Mouse (Mus musculus) limb, embryonic 13.5 days (tissue): Measurements from ENCODE around the gene Spred2. TPM values are rescaled to one million over a fixed set of nuclear protein-coding genes. Genes with fewer than 3 reads are reported as not detected.

Experiments
- ATAC-seq: fragments of 200-750 bp; cut with Nextera tagmentation; 2 replicates; pipeline ENCODE4 v1.8.0; 2017; ENCODE audit warnings: low read depth, moderate number of reproducible peaks, moderate TSS enrichment; ENCODE audit not compliant: low FRiP score
- H3K27ac ChIP-seq: fragments of 300-500 bp; sonication (generic); 2 replicates; pipeline ENCODE4 v1.5.1; 2015; ENCODE audit warnings: inconsistent platforms, mild to moderate bottlenecking, moderate library complexity
- H3K27me3 ChIP-seq: fragments of 300-500 bp; sonication (generic); 2 replicates; pipeline ENCODE4 v1.6.1; 2015; ENCODE audit warnings: mild to moderate bottlenecking, inconsistent platforms
- H3K36me3 ChIP-seq: fragments of 300-500 bp; sonication (generic); 2 replicates; pipeline ENCODE4 v1.6.1; 2015; ENCODE audit warnings: inconsistent platforms, mild to moderate bottlenecking, moderate library complexity
- H3K4me1 ChIP-seq: fragments of 300-500 bp; sonication (generic); 2 replicates; pipeline ENCODE4 v1.6.1; 2015; ENCODE audit warnings: inconsistent platforms
- H3K4me2 ChIP-seq: fragments of 300-500 bp; sonication (generic); replicated peaks from 2 replicates; pipeline ENCODE4 v1.6.1; 2015; ENCODE audit warnings: inconsistent platforms, mild to moderate bottlenecking, moderate library complexity
- H3K4me3 ChIP-seq: fragments of 300-500 bp; sonication (generic); 2 replicates; pipeline ENCODE4 v1.5.1; 2015; ENCODE audit warnings: moderate library complexity, mild to moderate bottlenecking, inconsistent platforms
- H3K9ac ChIP-seq: fragments of 300-500 bp; sonication (generic); 2 replicates; pipeline ENCODE4 v1.6.1; 2015; ENCODE audit warnings: mild to moderate bottlenecking, inconsistent platforms
- H3K9me3 ChIP-seq: fragments of 300-500 bp; sonication (generic); 2 replicates; pipeline ENCODE4 v1.6.1; 2016; ENCODE audit warnings: inconsistent platforms
- WGBS: fragments of 180-500 bp; shearing (Covaris S2); methylation state at CpG from one replicate; pipeline ENCODE4 v1.1.7; 2015; 5-methylcytosine and 5-hydroxymethylcytosine counted together
- polyA plus RNA-seq: library from polyadenylated mRNA; unstranded; fragments of >200 nt; fragmentation: Nextera tagmentation; extraction: Ambion mirVana; gene quantifications from 2 replicates; pipeline ENCODE4 v1.2.1, GENCODE M21; 2015

Gene Spred2
- polyA plus RNA-seq, 1 experiment from 2014 or later: 9.2 TPM

DNA sequence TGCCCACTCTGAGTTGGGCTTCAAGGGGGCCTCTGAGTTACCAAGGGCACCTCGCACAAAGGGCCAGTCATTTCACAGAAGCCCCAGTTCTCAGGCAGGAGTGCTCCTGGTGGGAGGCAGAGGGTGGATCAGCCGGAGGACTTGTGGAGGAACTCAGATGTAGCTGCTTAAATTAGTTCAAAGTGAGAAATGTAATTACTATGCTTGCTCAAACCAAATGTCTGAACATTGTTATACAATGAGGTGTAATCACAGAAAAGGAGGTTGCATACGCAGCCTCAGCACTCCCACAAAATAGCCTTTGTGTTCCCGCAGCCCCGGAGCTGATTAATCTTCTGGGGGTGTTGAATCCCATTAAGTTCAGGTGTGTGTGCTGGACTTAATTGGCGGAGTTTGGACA is 20.5 kb downstream of the Spred2 start:
- no peak overlapping the region for H3K4me2 ChIP-seq
- WGBS: 76% methylated on average over 6 of the region's 6 CpGs
- H3K9me3 ChIP-seq: no peaks in the 10 kb centered on the region
- H3K4me1 ChIP-seq: peaks cover 45% of the 10 kb centered on the region
- no peak overlapping the region for H3K4me3 ChIP-seq
- no peak overlapping the region for H3K9ac ChIP-seq
- no peak overlapping the region for H3K27ac ChIP-seq
- no peak for ATAC-seq
- H3K27me3 ChIP-seq: no peaks in the 10 kb centered on the region
- H3K36me3 ChIP-seq: peaks cover 17% of the 10 kb centered on the region

DNA sequence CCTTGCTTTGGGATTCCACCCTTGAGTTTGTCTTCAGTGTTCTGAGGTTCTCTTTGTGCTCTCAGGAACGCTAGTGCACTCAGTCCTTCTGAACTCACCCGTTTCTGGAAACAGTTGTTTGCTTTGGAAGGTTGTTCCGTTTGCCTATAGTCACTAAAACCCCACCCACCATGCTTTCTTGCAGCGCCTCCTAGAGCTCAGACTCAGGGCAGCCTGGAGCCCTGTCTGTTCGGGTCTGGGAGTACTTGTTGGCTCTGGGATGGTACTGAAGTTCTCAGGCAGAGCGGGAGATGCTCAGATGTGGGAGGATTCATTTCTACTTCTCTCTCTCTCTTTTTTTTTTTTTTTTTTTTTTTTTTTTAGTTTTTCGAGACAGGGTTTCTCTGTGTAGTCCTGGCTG is 22.5 kb downstream of the Spred2 start:
- Histone ChIP-seq H3K9me3 (no peaks in the 10 kb centered on the region), H3K27ac (no peak overlapping the region), H3K36me3 (peaks cover 11% of the 10 kb centered on the region), H3K4me2 (no peak overlapping the region), H3K4me1 (peaks cover 53% of the 10 kb centered on the region), H3K27me3 (no peaks in the 10 kb centered on the region), H3K9ac (no peak overlapping the region), H3K4me3 (no peak overlapping the region)
- 86% methylated on average over 7 of the region's 7 CpGs for WGBS
- ATAC-seq: no peak

DNA sequence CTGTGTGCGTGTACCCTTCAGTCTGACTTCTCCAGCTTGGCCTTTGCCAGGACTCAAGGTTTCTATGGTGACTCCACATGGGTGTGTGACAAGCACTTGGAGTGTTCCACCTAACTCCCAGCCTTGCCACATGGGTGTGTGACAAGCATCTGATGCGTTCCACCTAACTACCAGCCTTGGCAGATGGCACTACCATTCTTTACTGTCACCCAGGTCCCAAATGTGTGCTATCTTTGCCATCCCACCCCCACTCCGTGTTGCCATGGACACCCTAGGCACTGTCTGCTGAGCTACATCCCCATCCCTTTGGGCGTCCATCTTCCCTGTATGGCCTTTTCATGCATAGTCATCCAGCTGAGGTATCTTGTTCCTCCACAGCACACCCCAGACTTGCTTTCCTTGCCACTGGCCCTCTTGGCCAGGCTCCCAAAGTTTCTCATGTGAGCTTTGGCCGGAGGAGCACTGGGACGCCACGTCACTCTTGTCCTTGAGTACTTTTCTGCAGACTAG is 23.5 kb downstream of the Spred2 start:
- Histone ChIP-seq H3K27ac (no peak overlapping the region), H3K27me3 (no peaks in the 10 kb centered on the region), H3K4me2 (no peak overlapping the region), H3K9ac (no peak overlapping the region), H3K4me1 (peaks cover 51% of the 10 kb centered on the region), H3K36me3 (peaks cover 11% of the 10 kb centered on the region), H3K4me3 (no peak overlapping the region), H3K9me3 (no peaks in the 10 kb centered on the region)
- no peak for ATAC-seq
- WGBS: 90% methylated on average over 7 of the region's 7 CpGs

- H3K36me3 ChIP-seq: peaks cover 11% of the 10 kb centered on the region
- H3K4me2 ChIP-seq: no peak overlapping the region
- no peaks in the 10 kb centered on the region for H3K27me3 ChIP-seq
- peaks cover 53% of the 10 kb centered on the region for H3K4me1 ChIP-seq
- WGBS: 84% methylated on average over 5 of the region's 5 CpGs
- peak overlapping the region; percentile 16; the same call in 1 of the 2 replicates for H3K27ac ChIP-seq
- H3K9ac ChIP-seq: no peak overlapping the region
- H3K9me3 ChIP-seq: no peaks in the 10 kb centered on the region
- no peak overlapping the region for H3K4me3 ChIP-seq
- no peak for ATAC-seq
Observed at GRCm38 (mm10) chr11:19949725-19950124, 25.6 kb downstream of the Spred2 start.

GRCm38 (mm10) chr11:19950169-19950568 is 26.0 kb downstream of the Spred2 start:
- ATAC-seq: no peak
- WGBS: 65% methylated on average over 8 of the region's 8 CpGs
- Histone ChIP-seq H3K9ac (no peak overlapping the region), H3K27ac (peak overlapping the region; percentile 16; the same call in 1 of the 2 replicates), H3K4me3 (no peak overlapping the region), H3K9me3 (no peaks in the 10 kb centered on the region), H3K27me3 (no peaks in the 10 kb centered on the region), H3K4me1 (peaks cover 56% of the 10 kb centered on the region), H3K36me3 (peaks cover 8% of the 10 kb centered on the region), H3K4me2 (no peak overlapping the region)

- Histone ChIP-seq H3K27me3 (no peaks in the 10 kb centered on the region), H3K9ac (no peak overlapping the region), H3K36me3 (no peaks in the 10 kb centered on the region), H3K4me2 (no peak overlapping the region), H3K4me3 (no peak overlapping the region), H3K4me1 (peaks cover 51% of the 10 kb centered on the region), H3K9me3 (no peaks in the 10 kb centered on the region), H3K27ac (no peak overlapping the region)
- ATAC-seq: no peak
- WGBS: 36% methylated on average over 8 of the region's 8 CpGs
Observed at GRCm38 (mm10) chr11:19952963-19953362, 28.8 kb downstream of the Spred2 start.

DNA sequence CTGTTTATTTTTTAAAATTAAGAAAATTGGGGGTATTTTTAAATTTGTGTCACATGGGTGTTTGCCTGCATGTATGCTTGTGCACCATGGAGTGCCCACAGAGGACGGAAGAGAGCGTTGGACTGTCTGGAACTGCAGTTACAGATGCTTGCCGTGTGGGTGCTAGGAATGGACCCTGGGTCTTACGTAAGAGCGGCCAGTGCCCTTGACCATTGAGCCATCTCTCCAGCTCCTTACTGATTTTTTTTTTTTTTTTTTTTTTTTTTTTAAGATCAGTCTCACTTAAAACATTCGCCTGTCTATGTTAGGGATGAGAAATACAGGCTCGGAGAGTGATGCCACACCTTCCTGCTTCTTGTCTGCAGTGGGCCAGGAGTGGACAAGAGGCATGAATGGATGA is 29.7 kb downstream of the Spred2 start:
- Histone ChIP-seq H3K4me3 (no peak overlapping the region), H3K27me3 (no peaks in the 10 kb centered on the region), H3K4me1 (peaks cover 49% of the 10 kb centered on the region), H3K9me3 (no peaks in the 10 kb centered on the region), H3K4me2 (no peak overlapping the region), H3K27ac (no peak overlapping the region), H3K9ac (no peak overlapping the region), H3K36me3 (no peaks in the 10 kb centered on the region)
- WGBS: 96% methylated on average over 7 of the region's 7 CpGs
- no peak for ATAC-seq

DNA sequence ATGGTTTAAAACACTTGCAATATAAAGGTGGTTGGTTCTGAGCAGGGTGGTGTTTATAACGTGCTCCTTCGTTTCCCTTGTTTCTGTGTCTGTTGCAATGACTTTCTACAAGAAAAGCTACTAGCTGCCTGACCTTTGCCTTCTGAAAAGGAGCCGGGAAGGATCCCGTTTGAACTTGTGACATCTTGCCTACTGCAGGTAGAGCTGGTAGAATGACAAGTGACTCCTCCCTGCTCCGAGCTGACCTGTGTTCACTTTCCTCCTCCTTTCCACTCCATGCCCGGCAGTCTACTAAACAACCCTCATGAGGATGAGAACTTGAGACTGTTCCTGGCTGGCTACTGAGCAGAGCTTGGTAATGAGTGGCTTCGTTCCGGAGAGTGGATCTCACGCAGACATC is 30.9 kb downstream of the Spred2 start:
- no peak overlapping the region for H3K27ac ChIP-seq
- no peak overlapping the region for H3K4me2 ChIP-seq
- H3K9ac ChIP-seq: no peak overlapping the region
- H3K36me3 ChIP-seq: no peaks in the 10 kb centered on the region
- WGBS: 53% methylated on average over 9 of the region's 9 CpGs
- no peaks in the 10 kb centered on the region for H3K27me3 ChIP-seq
- H3K4me3 ChIP-seq: no peak overlapping the region
- no peaks in the 10 kb centered on the region for H3K9me3 ChIP-seq
- peaks cover 42% of the 10 kb centered on the region for H3K4me1 ChIP-seq
- no peak for ATAC-seq

GRCm38 (mm10) chr11:19955701-19956100 is 31.5 kb downstream of the Spred2 start:
- no peak overlapping the region for H3K27ac ChIP-seq

GRCm38 (mm10) chr11:19959006-19959405 is 34.8 kb downstream of the Spred2 start:
- H3K9ac ChIP-seq: no peak overlapping the region
- H3K4me1 ChIP-seq: peaks cover 48% of the 10 kb centered on the region
- H3K36me3 ChIP-seq: no peaks in the 10 kb centered on the region
- no peak for ATAC-seq
- H3K27ac ChIP-seq: peak overlapping the region; percentile 10; the same call in 1 of the 2 replicates
- no peaks in the 10 kb centered on the region for H3K9me3 ChIP-seq
- no peak overlapping the region for H3K4me2 ChIP-seq
- WGBS: 87% methylated on average over 3 of the region's 3 CpGs
- H3K4me3 ChIP-seq: no peak overlapping the region
- no peaks in the 10 kb centered on the region for H3K27me3 ChIP-seq

More at GRCm38 (mm10) chr11:19955701-19956100, 31.5 kb downstream of the Spred2 start:
- H3K9me3 ChIP-seq: no peaks in the 10 kb centered on the region
- no peak overlapping the region for H3K4me3 ChIP-seq
- H3K9ac ChIP-seq: no peak overlapping the region
- H3K36me3 ChIP-seq: no peaks in the 10 kb centered on the region
- 86% methylated on average over 6 of the region's 6 CpGs for WGBS
- no peaks in the 10 kb centered on the region for H3K27me3 ChIP-seq
- ATAC-seq: no peak
- no peak overlapping the region for H3K4me2 ChIP-seq
- H3K4me1 ChIP-seq: peaks cover 41% of the 10 kb centered on the region

DNA sequence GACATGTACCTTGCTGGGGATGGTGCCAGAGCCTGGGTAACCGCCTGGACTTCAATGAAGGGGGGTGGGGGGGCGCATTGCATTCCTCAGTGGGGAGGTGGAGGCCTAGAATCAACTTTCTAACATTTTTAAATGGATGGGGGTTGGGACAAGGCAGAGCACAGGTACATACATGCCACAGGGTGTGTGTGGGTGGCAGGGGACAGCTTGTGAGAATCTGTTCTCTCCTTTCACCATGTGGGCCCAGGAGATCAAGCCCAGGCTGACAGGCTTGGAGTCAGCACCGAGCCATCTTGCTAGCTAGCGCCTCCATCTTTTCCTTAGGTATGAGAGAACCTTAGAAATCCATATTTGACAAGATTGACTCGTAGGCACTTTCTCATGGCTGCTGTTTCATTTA is 35.7 kb downstream of the Spred2 start:
- peak; percentile 25; the same call in 1 of the 2 replicates for ATAC-seq
- Histone ChIP-seq H3K27ac (no peak overlapping the region), H3K36me3 (no peaks in the 10 kb centered on the region), H3K9me3 (no peaks in the 10 kb centered on the region), H3K4me2 (no peak overlapping the region), H3K9ac (no peak overlapping the region), H3K4me1 (peaks cover 51% of the 10 kb centered on the region), H3K27me3 (no peaks in the 10 kb centered on the region), H3K4me3 (no peak overlapping the region)
- 74% methylated on average over 5 of the region's 5 CpGs for WGBS

GRCm38 (mm10) chr11:19960541-19960940 is 36.4 kb downstream of the Spred2 start:
- no peak overlapping the region for H3K27ac ChIP-seq

DNA sequence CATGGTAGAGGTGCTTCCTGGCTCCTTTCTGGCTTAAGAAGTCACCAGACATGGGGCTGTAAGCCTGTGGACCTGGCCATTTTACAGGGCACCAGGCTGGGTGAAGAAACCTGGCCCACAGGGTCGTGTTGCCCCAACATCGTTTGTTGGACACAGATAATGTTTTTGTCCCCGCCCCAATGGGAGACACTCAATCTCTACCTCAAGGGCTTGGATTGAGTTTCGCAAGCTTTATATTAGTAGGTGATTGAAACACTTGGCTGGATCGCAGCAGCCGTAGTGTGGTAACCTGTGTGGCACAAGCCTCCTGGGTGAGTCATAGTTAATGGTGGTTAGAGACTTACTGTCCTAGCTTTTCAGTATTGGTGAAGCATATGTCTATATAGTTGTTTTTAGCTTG is 36.9 kb downstream of the Spred2 start:
- H3K4me1 ChIP-seq: peaks cover 53% of the 10 kb centered on the region
- no peaks in the 10 kb centered on the region for H3K9me3 ChIP-seq
- H3K9ac ChIP-seq: no peak overlapping the region
- no peak overlapping the region for H3K4me3 ChIP-seq
- no peak overlapping the region for H3K27ac ChIP-seq
- no peaks in the 10 kb centered on the region for H3K36me3 ChIP-seq
- no peak for ATAC-seq
- WGBS: 89% methylated on average over 6 of the region's 6 CpGs
- H3K4me2 ChIP-seq: no peak overlapping the region
- no peaks in the 10 kb centered on the region for H3K27me3 ChIP-seq

More at GRCm38 (mm10) chr11:19960541-19960940, 36.4 kb downstream of the Spred2 start:
- Histone ChIP-seq H3K4me3 (no peak overlapping the region), H3K4me2 (no peak overlapping the region), H3K4me1 (peaks cover 53% of the 10 kb centered on the region), H3K36me3 (no peaks in the 10 kb centered on the region), H3K9me3 (no peaks in the 10 kb centered on the region), H3K27me3 (no peaks in the 10 kb centered on the region), H3K9ac (no peak overlapping the region)
- ATAC-seq: no peak
- 82% methylated on average over 3 of the region's 3 CpGs for WGBS
